Mouse (Mus musculus): ENCODE measurements around the gene Atcay.

- TF ChIP-seq E2F4 (IDR thresholded peaks at IDR 0.05; ENCODE audit: borderline replicate concordance, low read depth, low read length), result no peak
- no peak for TF ChIP-seq POLR2AphosphoS5 (IDR thresholded peaks at IDR 0.05; ENCODE audit: borderline replicate concordance, low read depth, low read length)
- TF ChIP-seq CTCF (IDR thresholded peaks at IDR 0.05 in 2 of 3, conservative IDR thresholded peaks at IDR 0.05 in 1 of 3; ENCODE audit: control insufficient read depth in 1 of 3, insufficient read depth in 1 of 3, low read depth in 2 of 3, low read length in 3 of 3, poor library complexity in 1 of 3, severe bottlenecking in 1 of 3), result no peak
Measured at GRCm38 (mm10) chr10:81261025-81261424, 30.4 kb upstream of the Atcay start.

All from MEL (cell line).